Mouse (Mus musculus): Measurements from ENCODE around the gene Slc3a2. TPM values are rescaled to one million over a fixed set of nuclear protein-coding genes. Genes with fewer than 3 reads are reported as not detected.

Gene Slc3a2
- polyA plus RNA-seq, 1 experiment = 183 TPM

- DNase-seq (ENCODE audit: extremely low spot score in 1 of 2, low spot score in 1 of 2) = no peak
Observed at GRCm38 (mm10) chr19:8711949-8712869, 11.0 kb downstream of the Slc3a2 start.

GRCm38 (mm10) chr19:8711506-8711905 lies 11.7 kb downstream of the Slc3a2 start:
- no peak for DNase-seq (ENCODE audit: extremely low spot score in 1 of 2, low spot score in 1 of 2)

GRCm38 (mm10) chr19:8710057-8710456 lies 13.1 kb downstream of the Slc3a2 start:
- DNase-seq (ENCODE audit: extremely low spot score in 1 of 2, low spot score in 1 of 2) = peak in 1 of 2 experiments; percentile 52

GRCm38 (mm10) chr19:8708954-8709353 lies 14.2 kb downstream of the Slc3a2 start:
- DNase-seq (ENCODE audit: extremely low spot score in 1 of 2, low spot score in 1 of 2) = no peak

GRCm38 (mm10) chr19:8706930-8707329 lies 16.2 kb downstream of the Slc3a2 start:
- no peak for DNase-seq (ENCODE audit: extremely low spot score in 1 of 2, low spot score in 1 of 2)

GRCm38 (mm10) chr19:8706132-8706667 lies 17.0 kb downstream of the Slc3a2 start:
- DNase-seq (ENCODE audit: extremely low spot score in 1 of 2, low spot score in 1 of 2) = no peak

- no peak for DNase-seq (ENCODE audit: extremely low spot score in 1 of 2, low spot score in 1 of 2)
Observed at GRCm38 (mm10) chr19:8705026-8705708, 18.0 kb downstream of the Slc3a2 start.

GRCm38 (mm10) chr19:8703571-8703970 lies 19.6 kb downstream of the Slc3a2 start:
- no peak for DNase-seq (ENCODE audit: extremely low spot score in 1 of 2, low spot score in 1 of 2)

GRCm38 (mm10) chr19:8702458-8702857 lies 20.7 kb downstream of the Slc3a2 start:
- no peak for DNase-seq (ENCODE audit: extremely low spot score in 1 of 2, low spot score in 1 of 2)

GRCm38 (mm10) chr19:8699652-8700051 lies 23.5 kb downstream of the Slc3a2 start:
- no peak for DNase-seq (ENCODE audit: extremely low spot score in 1 of 2, low spot score in 1 of 2)

- no peak for DNase-seq (ENCODE audit: extremely low spot score in 1 of 2, low spot score in 1 of 2)
Observed at GRCm38 (mm10) chr19:8695330-8695729, 27.8 kb downstream of the Slc3a2 start.

- no peak for DNase-seq (ENCODE audit: extremely low spot score in 1 of 2, low spot score in 1 of 2)
Observed at GRCm38 (mm10) chr19:8692740-8693139, 30.4 kb downstream of the Slc3a2 start.

GRCm38 (mm10) chr19:8691871-8692539 lies 31.2 kb downstream of the Slc3a2 start:
- peak in 1 of 2 experiments; percentile 37 for DNase-seq (ENCODE audit: extremely low spot score in 1 of 2, low spot score in 1 of 2)

- DNase-seq (ENCODE audit: extremely low spot score in 1 of 2, low spot score in 1 of 2) = peak in 1 of 2 experiments; percentile 50
Observed at GRCm38 (mm10) chr19:8683627-8684026, 39.5 kb downstream of the Slc3a2 start.

- peak in 1 of 2 experiments; percentile 91 for DNase-seq (ENCODE audit: extremely low spot score in 1 of 2, low spot score in 1 of 2)
Observed at GRCm38 (mm10) chr19:8682996-8683395, 40.2 kb downstream of the Slc3a2 start.

GRCm38 (mm10) chr19:8681633-8682362 lies 41.4 kb downstream of the Slc3a2 start:
- no peak for DNase-seq (ENCODE audit: extremely low spot score in 1 of 2, low spot score in 1 of 2)

GRCm38 (mm10) chr19:8679031-8679779 lies 44.0 kb downstream of the Slc3a2 start:
- no peak for DNase-seq (ENCODE audit: extremely low spot score in 1 of 2, low spot score in 1 of 2)

GRCm38 (mm10) chr19:8673336-8674063 lies 49.7 kb downstream of the Slc3a2 start:
- DNase-seq (ENCODE audit: extremely low spot score in 1 of 2, low spot score in 1 of 2) = no peak

- no peak for DNase-seq (ENCODE audit: extremely low spot score in 1 of 2, low spot score in 1 of 2)
Observed at GRCm38 (mm10) chr19:8672859-8673258, 50.3 kb downstream of the Slc3a2 start.
